Mouse (Mus musculus) kidney, adult 2 months (tissue): Measurements from ENCODE around the gene Plxdc1.

Experiments used
- CTCF ChIP-seq: fragments of 200-500 bp; conservative IDR thresholded peaks from 2 replicates; pipeline ENCODE4 v1.5.1; 2011; ENCODE audit warnings: low read depth, mild to moderate bottlenecking, control low read depth, low read length, moderate library complexity, mixed read lengths; ENCODE audit not compliant: insufficient read depth, insufficient read length
- POLR2A ChIP-seq: fragments of 200-500 bp; IDR thresholded peaks from one replicate; pipeline ENCODE4 v1.6.1; 2011; ENCODE audit warnings: low read depth, low read length, control low read depth

- TF ChIP-seq CTCF (no peak), POLR2A (no peak)
Measured at GRCm38 (mm10) chr11:97955915-97956314, 30.3 kb downstream of the Plxdc1 start.
